15 mouse cellular contexts compared by ENCODE assay signal in genomic region chr7:116493267-116494003, GRCm38 (mm10).
"Had no signal": no experiment of that assay in that cellular context is flagged by ENCODE, and none has a peak within 500 bp of the region (broad histone marks: within the 10 kb centered on the region; RNA-seq: fewer than 3 reads in every experiment).

No protein-coding gene starts in this region.

- H3K36me3 ChIP-seq: liver, embryonic 13.5 days; midbrain, embryonic 10.5 days; midbrain, embryonic 13.5 days; neural tube, embryonic 13.5 days had no signal

- H3K4me3 ChIP-seq: layer of hippocampus, adult 2 months; liver, embryonic 13.5 days; midbrain, embryonic 10.5 days; midbrain, embryonic 13.5 days; myocyte; neural tube, embryonic 13.5 days had no signal

- H3K4me1 ChIP-seq: midbrain, embryonic 10.5 days; midbrain, embryonic 13.5 days; neural tube, embryonic 13.5 days had no signal

- H3K27me3 ChIP-seq: midbrain, embryonic 13.5 days; neural tube, embryonic 13.5 days had no signal

- DNase-seq: kidney, adult 11 months; kidney, adult 8-10 months; kidney, postnatal 25 days; layer of hippocampus, adult 9-11 months; liver, embryonic 13.5 days; lung, embryonic 14.5 days; retina, postnatal 1 day; thymus, postnatal 25 days had no signal

- ATAC-seq: midbrain, embryonic 13.5 days; midbrain, embryonic 16.5 days had no signal

- H3K9me3 ChIP-seq: midbrain, embryonic 13.5 days; neural tube, embryonic 13.5 days had no signal

- H3K9ac ChIP-seq: liver, embryonic 13.5 days; lung, embryonic 14.5 days; midbrain, embryonic 13.5 days; neural tube, embryonic 13.5 days had no signal

- H3K27ac ChIP-seq: kidney, postnatal 0 days; layer of hippocampus, adult 2 months; liver, embryonic 13.5 days; midbrain, embryonic 10.5 days; midbrain, embryonic 13.5 days; neural tube, embryonic 13.5 days had no signal

- H3K4me2 ChIP-seq: liver, embryonic 13.5 days; lung, embryonic 14.5 days; midbrain, embryonic 13.5 days; neural tube, embryonic 13.5 days had no signal
